Mouse (Mus musculus): ENCODE results near the gene Dscam.

DNA sequence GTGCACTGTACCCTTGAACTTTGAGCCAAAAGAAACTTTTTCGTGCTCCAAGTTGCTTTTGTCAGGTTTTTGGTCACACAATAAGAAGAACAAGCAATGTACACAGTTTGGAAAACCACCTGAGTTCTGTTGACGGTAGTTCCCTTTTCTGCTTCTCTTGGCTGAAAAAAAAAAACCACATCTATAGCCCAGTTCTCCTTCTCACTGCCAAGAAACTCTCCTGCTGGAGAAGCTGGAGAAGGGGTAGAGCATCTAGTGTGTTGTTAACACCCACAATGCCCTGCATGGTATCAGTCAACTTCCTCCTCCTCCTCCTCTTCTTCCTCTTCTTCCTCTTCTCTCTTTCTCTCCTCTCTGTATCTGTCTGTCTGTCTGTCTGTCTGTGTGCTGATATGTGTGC, 65.3 kb downstream of the Dscam start:
- TF ChIP-seq POLR2A (IDR thresholded peaks at IDR 0.05; ENCODE audit: insufficient read length, low read depth) (no peak), USF1 (IDR thresholded peaks at IDR 0.05; ENCODE audit: low read depth) (no peak), TCF12 (IDR thresholded peaks at IDR 0.05; ENCODE audit: insufficient read depth, poor library complexity, severe bottlenecking) (no peak), E2F4 (IDR thresholded peaks at IDR 0.05; ENCODE audit: insufficient read depth) (no peak), MYOD1 (IDR thresholded peaks at IDR 0.05; ENCODE audit: control insufficient read depth in 1 of 3, insufficient read length in 2 of 3, low read depth in 2 of 3) (no peak), MYOG (IDR thresholded peaks at IDR 0.05; ENCODE audit: control insufficient read depth in 1 of 3, insufficient read depth in 1 of 3, insufficient read length in 2 of 3, low read depth in 2 of 3) (no peak)

Measured in myocyte (in vitro differentiated cells).